Mouse (Mus musculus) megakaryocyte, embryonic 14.5 days (primary cell): ENCODE results near the gene Atp6v0a1.

Experiments
- FLI1 ChIP-seq: IDR thresholded peaks from 2 replicates; pipeline ENCODE4 v1.6.1; 2012; ENCODE audit warnings: low read length, inconsistent platforms, mixed read lengths
- GATA1 ChIP-seq: IDR thresholded peaks from 3 replicates; pipeline ENCODE4 v1.6.1; 2012; ENCODE audit warnings: mixed read lengths, low read length, inconsistent platforms, borderline replicate concordance

- no peak for TF ChIP-seq FLI1
- no peak for TF ChIP-seq GATA1
Observed at GRCm38 (mm10) chr11:101050359-101050758, 41.1 kb downstream of the Atp6v0a1 start.
